Mouse (Mus musculus): ENCODE measurements around the gene Nrarp.

Gene Nrarp

DNA sequence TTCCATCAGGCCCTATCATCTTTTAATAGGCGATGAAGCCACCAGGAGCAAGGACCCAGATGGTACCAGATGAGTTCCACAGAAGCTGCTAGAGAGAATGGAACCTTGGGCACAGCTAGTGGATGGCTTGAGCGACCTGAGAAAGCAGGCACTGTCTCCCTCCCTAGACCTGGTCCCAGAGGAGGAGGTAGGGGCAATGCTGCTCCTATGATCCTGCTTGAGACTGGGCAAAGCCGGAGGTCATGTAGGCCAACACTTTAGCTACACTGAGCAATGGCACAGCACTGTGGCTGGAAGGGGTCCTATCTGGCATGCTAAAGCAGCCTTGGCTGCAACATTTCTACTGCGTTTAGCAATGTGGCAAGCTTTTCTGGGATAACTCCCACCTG is 4.9 kb upstream of the Nrarp start:
- no peak for DNase-seq

- DNase-seq: no peak
Measured at GRCm38 (mm10) chr2:25176573-25176972, 4.0 kb upstream of the Nrarp start.

GRCm38 (mm10) chr2:25177076-25177475 is 3.5 kb upstream of the Nrarp start:
- no peak for DNase-seq

GRCm38 (mm10) chr2:25177685-25178084 is 2.9 kb upstream of the Nrarp start:
- DNase-seq: no peak

DNA sequence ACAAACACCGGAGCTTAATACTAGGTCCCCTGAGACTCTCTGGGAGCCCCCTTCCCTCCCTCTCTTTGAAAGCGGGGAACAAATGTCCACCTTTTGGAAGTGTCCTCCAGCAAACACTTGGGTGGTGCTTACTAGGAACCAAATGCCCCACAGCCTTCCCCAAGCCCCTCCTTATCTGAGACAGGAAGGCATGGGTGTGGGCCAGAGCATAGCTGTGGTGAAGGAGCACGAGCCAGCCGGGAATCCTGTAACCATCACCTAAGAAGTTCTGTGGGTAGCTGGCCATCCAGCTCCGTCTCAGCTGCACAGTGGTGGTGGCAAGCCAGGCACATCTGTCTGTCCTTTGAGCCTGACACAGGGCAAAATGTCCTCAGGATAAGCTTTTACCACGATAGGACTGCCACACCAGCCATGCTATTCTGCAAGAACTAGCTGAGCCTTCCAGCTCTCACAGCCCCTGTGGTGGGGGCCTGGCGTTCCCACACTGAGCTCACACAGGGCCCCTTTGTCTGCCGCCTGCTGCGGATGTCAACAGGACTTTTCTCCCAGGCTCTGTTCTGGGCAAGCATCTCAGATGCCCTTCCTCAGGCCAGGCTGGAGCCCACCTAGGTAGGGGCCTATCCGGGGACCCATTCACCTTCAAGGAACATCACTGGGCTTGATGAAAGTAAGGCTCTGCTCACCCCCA is 2.1 kb upstream of the Nrarp start:
- DNase-seq: no peak

DNA sequence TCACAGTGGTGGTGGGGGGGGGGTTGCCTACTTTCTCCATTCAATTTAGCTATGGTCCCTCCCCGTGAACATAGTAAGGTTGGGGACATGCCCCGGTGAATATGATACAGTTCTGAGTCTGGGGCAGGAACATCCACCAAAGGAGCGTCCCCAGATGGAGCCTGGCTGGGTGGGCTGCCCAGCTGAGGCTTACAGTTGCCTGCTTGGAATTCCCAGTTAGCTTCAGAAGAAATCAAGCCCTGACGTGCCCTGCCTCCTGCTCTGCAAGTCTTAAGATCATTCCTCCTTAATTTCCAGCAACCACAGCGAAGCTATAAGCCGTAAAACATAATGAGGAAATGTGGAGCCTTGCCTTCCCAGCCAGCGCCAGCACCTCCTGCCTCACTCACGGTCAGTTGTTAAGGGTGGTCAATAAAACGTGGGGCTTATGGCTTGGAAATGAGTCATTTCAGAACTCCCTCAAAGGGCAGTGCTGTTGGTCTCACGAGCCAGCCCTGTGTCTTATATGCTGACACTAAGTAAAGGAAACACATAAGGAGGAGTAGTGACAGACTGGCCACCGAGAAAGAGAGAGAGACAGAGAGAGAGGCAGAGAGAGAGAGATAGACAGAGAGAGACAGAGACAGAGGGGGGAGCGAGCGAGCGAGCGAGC is 866 bp upstream of the Nrarp start:
- DNase-seq: no peak

- DNase-seq: no peak
Measured at GRCm38 (mm10) chr2:25180973-25181890, 674 bp downstream of the Nrarp start.

GRCm38 (mm10) chr2:25181891-25182397 is 1.4 kb downstream of the Nrarp start:
- no peak for DNase-seq

DNA sequence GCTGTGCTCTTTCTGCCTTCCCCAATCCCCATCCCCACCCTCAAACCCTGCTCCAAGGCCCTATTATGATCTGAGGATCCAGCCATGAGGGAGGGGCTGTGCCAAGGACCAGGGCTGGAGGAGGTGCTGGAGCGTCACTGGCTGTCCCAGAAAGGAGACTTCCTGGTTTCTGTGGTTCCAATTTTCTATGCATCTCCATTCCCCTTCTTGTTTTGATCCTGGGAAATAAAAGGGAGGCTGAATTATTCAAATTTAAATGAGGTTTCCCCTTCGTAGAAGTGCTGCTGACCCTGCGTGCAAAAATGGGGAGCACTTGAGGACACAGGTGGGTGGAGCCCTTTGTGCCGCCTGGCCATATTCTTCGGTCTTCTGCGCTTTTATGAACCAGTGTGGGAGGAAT is 2.1 kb downstream of the Nrarp start:
- no peak for DNase-seq

DNA sequence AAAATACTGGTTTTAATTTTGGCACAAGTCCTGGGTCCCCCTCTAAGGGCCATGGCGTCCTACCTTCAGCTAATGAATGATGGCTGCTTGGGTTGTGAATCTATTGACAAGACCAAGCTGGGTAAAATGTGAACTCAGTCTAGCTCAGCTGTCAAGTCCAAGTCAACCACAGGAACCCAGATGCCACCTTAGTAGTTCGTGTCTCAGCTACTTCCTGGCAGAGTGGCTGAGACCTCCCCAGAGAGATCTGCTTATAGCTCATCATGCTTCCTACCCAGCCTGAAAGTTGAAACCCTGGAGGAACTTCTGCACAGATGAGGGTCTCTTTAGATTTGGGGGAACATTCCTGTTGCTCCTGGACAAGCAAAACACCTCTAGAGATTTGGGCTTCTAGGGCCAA is 2.8 kb downstream of the Nrarp start:
- no peak for DNase-seq

GRCm38 (mm10) chr2:25184496-25184895 is 3.9 kb downstream of the Nrarp start:
- no peak for DNase-seq

DNA sequence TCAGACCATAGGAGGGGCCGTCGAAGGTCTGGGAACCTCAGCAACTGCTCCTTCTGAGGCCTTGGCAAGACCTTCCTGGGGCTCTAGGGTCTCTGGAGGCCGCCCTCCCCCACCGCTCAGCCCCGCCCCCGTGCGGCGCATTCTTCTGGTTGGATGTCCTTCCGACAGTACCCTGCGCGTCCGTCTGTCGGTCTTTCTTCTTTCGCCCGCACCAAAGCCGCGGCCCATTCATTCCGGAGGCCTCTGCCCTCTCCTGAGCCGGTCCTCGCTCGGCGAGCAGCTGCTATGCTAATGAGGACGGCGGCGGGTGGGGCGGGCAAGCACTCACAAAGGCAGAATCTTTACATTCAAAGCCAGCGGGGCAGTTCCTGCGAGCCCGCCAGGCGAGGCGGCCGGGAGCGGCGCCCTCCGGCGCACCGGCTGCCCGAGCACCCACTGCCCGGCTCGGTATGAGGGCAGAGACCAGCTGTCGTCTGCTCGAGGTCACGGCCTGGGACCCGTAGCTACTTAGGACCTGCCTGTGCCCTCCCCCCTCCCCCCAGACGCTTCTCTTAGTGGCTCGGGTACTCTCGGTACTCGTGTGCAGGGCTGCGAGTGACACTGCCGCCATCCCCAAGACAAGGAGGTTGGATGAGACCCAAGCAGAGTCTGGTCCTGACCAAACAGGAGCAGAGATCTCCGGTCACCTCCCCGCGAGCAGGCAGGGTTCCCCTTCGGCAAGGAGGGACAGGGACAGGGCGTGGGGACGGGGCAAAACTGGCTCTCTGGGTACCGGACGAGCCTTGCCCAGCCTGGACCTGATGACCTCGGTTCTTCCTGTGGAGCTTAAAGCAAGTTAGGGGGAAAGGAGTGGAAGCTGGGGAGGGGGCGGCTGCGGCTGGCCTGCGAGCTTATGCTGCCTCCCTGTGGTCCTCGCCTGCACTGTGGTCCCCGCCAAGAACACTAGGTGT is 5.3 kb downstream of the Nrarp start:
- no peak for DNase-seq

DNA sequence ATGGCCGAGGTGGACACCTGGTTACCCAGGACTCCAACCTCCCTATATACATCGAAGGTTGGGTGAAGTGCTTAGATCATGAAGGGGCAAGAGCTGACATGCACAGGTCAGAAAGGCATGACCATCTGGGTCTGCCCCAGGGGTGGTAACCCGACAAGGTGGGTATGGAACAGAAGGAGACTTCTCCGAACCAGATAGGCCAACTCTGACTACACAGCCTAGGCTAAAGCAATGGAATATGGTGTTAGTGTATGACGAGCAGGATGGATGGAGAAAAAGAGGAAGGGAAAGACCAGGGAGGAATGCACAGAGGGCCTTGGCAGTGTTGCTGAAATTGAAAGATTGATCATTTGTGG is 6.0 kb downstream of the Nrarp start:
- no peak for DNase-seq

- no peak for DNase-seq
Measured at GRCm38 (mm10) chr2:25187841-25188240, 7.3 kb downstream of the Nrarp start.

GRCm38 (mm10) chr2:25193330-25193770 is 12.8 kb downstream of the Nrarp start:
- peak; percentile 82 for DNase-seq

- no peak for DNase-seq
Measured at GRCm38 (mm10) chr2:25194006-25194405, 13.4 kb downstream of the Nrarp start.

DNA sequence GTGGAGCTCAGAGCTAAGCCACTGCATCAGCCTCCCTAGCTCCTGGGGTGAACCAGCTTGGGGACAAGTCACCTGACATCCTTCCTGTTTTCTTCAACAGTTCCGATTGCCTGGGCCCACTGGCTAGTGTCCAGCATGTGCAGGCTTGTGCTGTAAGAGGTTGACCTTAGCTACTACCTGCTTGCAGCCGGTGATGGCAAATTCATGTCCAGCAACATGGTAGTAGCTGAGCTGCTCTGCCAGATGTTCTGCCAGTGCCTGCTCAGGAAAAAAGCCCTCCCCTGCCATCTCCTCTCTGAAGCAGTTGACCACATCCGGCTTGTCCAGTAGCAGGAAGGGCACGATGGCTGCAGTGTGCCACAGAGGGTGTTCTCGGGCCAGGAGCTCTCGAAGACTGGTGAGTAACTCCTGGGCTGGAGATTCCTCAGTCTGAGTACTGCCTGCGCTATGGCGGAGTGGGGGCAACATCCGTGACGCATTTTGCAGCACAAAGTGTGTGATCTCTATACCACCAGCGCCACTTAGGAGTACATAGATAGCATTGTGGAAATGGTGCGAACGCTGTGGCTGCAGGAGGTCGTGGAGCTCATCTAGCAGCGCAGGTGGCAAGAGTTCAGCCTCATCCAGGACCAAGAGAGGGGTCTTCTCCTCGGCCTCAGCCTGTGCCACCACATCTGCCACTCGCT is 14.1 kb downstream of the Nrarp start:
- DNase-seq: no peak

- no peak for DNase-seq
Measured at GRCm38 (mm10) chr2:25195211-25196156, 14.9 kb downstream of the Nrarp start.

DNA sequence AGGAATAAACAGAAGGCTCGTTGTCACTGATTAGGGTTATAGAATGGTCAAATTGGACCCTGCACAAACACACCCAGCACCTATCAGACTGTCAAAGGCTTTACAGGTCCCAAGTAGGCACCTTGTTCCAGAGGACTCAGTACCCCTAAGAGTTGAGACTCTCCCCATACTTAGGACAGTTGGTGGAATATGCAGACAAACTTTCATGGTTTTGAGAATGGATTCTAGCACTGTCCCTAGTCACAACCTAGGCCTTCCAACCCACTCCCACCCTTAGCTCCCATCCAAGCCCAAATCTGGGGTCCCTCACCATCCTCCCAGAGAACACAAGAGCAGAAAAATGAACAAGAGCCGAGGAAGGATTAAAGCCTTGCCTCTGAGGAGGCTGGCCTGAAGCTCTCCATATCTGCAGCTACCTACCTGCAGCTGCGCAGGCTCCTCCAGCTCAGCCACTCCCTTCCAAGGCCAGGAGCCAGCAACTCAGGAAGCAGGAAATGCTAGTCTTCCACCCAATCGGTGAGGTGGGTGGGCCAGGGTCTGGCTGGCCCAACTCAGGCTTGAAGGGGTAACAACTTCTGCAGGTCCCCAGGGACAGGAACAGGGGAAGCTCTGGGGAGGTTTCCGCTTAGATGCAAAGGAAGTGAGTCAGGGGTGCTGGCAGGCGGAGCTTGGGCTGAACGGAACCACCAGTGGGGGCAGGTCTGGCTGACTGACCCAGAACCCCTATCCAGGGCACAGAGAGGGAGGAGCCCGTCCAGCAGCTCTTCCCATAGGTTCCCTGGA is 15.8 kb downstream of the Nrarp start, which contains the start of gene Tor4a:
TSS of gene Tor4a (minus strand) at position 715 of the 783 bp plus-strand sequence.
- DNase-seq: no peak

DNA sequence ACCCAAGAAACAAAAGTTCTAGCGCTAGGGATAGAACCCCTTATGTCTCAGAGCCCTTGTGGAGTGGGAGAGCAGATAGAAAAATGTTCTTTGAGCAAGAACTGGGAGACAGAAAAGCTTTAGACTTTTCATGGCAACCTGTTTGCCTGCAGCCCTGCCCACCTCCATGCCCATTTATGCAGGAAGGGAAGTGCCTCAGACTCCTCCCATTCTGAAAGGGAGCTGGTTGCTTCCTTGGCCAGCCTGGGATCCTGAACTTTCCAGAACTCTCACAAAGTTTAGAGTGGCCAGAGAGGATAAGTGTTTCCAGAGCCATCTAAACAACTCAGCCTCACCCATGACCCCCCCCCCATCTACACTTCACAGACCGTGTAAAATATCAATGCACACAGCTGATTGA is 16.6 kb downstream of the Nrarp start:
- no peak for DNase-seq

Measured in cerebellum, adult 11 months (tissue).